Mouse (Mus musculus) monocyte, adult 2 months (primary cell): ENCODE results near the gene Lztfl1.
"Not testable (repeated sequence)": the region's sequence is repeated elsewhere in the genome, so short reads cannot be mapped to it uniquely, and the experiment has no call there.

Source experiments
- DNase-seq, 2 experiments: peaks; one replicate each; pipeline ENCODE4 v3.0.0; 2022; ENCODE audit warnings: low spot score in 2 of 2, low read depth in 1 of 2

Gene Lztfl1

DNA sequence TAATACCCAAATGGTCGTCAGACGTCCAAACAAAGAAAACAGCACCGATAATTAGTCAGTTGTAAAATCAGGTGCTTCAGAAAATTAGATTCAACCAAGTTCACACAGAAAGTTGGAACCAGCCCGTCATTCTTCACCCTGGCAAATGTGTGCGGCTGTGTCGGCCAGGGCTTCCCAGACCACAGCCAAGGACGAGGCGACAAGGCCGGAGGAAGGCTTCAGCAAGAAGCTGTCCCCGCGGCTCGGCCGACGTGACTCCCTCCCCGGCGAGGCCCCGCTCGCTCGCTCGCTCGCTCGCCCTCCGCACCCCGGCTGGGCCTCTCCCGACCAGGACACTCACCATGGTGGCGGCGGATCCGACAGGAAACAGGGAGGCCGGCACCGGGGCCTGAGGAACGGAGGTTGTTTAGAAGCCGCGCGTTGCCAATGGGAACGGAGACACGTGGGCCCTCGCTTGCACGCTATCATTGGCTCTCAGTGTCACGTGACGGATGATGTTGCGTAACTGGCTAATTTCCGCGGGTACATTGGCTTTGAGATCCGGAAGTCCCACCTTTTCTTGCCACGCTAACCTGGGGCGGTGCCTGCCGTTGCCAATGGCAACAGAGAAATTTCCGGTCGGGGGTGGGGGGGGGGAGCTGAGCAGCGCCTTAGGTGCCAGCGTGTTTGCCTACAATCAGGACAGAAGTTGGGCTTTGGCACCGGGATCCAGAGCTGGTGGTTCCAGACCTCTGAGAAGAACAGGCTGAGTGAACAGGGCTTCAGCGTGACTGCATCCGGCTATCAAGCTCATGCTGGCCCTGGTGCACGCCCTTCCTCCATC is at the start of gene Lztfl1:
TSS of gene Lztfl1 (minus strand) at position 512 of the 823 bp plus-strand sequence.
- peak; percentile 83 to 91 for DNase-seq

GRCm38 (mm10) chr9:123766996-123767395 is 49.5 kb upstream of the Lztfl1 start:
- no peak for DNase-seq

DNA sequence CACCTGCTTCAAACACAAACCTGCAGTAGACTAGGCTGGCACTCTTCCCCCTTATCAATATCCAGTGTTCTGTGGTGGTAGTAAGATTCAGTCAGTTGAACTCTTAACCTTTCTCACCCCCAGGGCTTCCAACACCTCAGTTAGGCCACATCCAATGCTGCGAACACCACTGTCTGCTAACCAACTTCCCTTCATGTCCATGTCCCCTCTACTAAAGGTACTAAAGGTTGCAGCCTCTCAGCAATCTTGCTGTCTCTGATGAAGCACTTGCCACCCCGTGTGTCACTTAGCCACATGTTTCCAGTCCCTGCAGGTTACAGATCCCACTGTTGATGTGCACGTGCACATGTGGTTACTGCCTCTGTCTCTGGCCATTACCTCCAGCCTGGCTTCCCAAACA is 46.3 kb upstream of the Lztfl1 start:
- no peak for DNase-seq

DNA sequence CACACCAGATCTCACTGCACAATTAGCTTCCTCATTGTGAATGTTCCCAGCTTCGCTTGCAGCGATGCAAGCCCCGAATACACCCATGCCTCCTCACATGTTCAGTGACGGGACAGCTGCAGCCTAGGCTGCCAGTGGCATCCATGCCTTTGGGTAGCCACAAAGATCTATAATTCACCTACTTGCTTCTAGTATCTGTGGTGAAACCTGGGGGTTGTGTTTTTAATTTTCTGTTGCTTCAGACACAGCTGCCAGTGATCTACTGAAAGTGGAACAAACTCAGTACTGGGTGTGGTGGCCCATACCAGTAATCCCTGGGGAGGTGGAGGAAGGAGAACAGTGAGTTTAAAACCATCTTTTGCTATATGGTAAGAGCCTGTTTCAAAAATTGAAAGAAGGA is 45.4 kb upstream of the Lztfl1 start:
- peak in 1 of 2 experiments; percentile 14 for DNase-seq

DNA sequence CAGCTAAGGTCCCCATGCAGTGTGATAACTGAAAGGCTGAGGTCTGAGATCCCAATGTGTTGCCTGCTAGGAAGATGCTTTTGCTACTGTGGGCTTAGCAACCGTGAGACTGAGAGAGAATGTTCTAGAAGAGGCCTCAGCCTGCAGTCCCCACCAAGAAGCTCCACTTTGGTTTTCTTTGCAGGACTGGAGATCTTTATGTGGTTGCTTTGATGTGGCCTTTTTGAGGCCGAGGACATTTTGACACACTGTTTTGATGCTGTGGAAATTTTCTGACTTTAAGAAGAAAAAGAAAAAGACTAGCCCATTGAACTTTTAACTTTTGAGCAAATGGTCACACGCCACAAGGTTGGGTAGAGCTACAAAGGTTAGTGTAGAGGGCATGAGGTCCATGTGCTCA is 43.3 kb upstream of the Lztfl1 start:
- no peak for DNase-seq

DNA sequence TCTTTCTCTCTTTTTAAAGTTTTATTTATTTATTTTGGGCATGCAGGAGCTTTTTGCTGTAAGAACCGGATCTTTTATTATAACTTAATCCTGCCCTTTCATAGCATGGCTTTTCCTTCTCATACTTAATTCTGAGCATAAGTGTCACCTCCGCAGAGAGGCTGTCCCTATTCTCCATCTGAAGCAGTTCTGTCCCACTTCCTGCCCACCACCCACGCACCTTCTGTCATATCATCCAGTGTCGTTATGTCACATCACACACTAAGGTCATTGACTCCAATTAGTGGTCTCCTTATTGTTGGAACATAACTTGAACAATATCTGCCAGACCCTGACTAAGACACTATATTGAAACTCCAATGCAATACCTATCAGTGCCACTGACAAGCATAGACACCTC is 41.1 kb upstream of the Lztfl1 start:
- DNase-seq, result no peak

- DNase-seq, result no peak
Observed at GRCm38 (mm10) chr9:123758156-123758555, 40.7 kb upstream of the Lztfl1 start.

DNA sequence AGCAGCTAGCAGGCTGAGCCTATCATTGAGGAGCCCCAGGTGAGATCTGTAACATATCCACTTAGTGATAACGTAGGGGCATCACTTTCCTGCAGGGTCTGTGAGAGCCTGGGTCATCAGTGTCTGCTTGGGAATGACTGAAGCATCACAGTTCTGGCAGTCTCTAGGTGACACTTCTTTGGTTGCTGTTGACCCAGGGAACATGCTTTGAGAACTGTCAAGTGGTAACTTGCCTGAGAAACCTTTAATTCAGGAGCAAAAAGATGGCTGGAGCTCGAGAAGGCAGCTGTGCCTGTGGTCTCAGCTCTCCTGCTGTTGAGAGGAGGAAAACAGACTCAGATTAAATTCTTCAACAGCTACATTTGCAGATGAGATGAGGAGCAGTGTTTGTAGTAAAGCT is 39.8 kb upstream of the Lztfl1 start:
- DNase-seq, result no peak

GRCm38 (mm10) chr9:123756752-123757151 is 39.3 kb upstream of the Lztfl1 start:
- no peak for DNase-seq

DNA sequence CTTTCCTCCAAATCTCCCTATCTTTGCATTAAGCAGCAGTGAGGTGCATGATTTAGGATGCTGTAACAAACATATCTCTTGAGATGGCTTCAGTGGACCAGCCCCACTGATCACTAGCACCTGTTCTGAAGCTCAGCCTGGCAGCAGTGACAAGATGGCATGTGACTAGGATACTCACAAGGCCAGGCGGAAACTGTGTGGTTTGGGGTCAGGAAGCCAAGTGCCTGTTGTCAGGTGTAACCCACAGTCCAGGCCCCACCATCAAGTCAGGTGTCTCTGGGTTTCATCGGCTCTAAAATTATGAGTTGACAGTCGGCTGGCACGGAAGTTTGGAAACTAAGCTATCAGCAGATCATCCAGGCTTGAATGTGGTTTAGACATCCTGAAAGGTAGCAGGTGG is 36.8 kb upstream of the Lztfl1 start:
- peak in 1 of 2 experiments; percentile 19 for DNase-seq

- DNase-seq, result not testable (repeated sequence)
Observed at GRCm38 (mm10) chr9:123749687-123750086, 32.2 kb upstream of the Lztfl1 start.

- DNase-seq, result no peak
Observed at GRCm38 (mm10) chr9:123740799-123741198, 23.3 kb upstream of the Lztfl1 start.

GRCm38 (mm10) chr9:123734133-123734532 is 16.6 kb upstream of the Lztfl1 start:
- no peak for DNase-seq

GRCm38 (mm10) chr9:123731271-123731670 is 13.8 kb upstream of the Lztfl1 start:
- no peak for DNase-seq

DNA sequence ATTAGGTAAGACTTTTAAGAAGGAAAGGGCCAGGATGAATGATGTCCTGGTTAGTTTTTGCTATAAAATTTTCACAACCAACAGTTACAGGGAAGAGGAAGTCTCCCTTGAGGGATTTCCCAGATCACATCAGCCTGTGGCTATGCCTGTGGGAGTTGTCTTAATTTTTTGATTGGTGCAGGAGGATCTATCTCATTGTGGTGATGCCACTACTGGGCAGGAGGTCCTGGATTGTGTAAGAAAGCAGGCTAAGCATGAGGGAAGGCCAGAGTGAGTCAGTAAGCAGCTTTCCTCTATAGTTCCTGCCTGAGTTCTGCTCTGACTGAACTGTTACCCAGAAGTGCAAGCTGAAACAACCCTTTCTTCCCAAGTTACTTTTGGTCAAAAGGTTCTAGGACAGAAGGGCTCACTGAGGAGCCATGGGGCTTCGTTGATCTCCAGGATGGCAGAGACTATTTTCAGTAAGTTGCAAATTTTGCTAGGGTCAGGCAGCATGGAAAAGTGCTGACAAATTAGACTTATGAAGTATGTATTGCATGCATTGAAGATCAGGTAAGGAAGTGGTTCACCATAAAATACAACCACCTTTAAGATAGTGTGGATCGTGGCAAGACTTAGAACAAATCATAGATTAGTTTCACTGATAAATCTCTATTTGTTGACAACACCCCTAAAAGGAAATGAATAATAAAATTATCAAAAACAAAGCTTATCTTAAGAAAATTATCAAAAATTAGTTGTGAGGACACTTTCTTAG is 5.4 kb upstream of the Lztfl1 start:
- DNase-seq, result peak in 1 of 2 experiments; percentile 19

GRCm38 (mm10) chr9:123716301-123716700 is 1.2 kb downstream of the Lztfl1 start:
- no peak for DNase-seq

- DNase-seq, result no peak
Observed at GRCm38 (mm10) chr9:123713111-123713510, 4.4 kb downstream of the Lztfl1 start.

DNA sequence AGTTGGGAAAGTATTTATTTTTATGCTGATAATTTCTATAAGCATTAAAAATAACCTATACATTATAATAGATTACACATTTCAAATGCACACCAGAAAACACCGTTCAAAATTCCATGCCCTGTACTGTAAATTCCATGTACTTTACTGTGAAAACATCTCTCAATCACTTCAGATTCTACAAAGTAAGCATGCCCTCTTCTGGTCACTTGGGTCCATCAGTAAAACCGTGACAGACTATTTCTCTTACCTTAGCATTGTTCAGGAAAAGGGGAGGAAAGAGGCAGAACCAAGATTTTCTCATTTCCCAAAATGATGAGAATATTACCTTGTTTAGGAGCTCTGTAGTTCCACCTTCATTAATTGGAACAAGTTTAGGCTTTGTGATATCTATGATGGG is 8.3 kb downstream of the Lztfl1 start:
- no peak for DNase-seq

DNA sequence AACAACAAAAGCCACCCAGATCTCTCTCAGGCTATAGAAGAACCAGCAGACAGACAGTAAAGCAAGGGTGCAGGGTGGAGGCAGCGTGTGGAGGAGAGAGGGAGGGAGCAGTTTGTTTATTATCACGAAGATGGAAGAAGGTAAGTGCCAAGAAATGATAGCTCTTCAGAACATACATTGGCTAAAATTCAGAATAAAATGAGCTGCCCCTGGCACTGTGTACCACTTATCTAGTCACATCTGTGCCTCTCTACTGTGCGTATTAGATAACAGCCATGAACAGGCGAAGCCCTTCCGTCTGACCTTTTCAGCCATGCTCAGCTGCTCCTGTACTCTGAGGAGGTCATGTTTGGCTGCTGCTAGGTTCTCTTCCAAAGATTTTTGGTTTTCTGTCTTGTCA is 15.7 kb downstream of the Lztfl1 start:
- no peak for DNase-seq

GRCm38 (mm10) chr9:123695634-123696302 is 21.7 kb downstream of the Lztfl1 start:
- DNase-seq, result no peak

DNA sequence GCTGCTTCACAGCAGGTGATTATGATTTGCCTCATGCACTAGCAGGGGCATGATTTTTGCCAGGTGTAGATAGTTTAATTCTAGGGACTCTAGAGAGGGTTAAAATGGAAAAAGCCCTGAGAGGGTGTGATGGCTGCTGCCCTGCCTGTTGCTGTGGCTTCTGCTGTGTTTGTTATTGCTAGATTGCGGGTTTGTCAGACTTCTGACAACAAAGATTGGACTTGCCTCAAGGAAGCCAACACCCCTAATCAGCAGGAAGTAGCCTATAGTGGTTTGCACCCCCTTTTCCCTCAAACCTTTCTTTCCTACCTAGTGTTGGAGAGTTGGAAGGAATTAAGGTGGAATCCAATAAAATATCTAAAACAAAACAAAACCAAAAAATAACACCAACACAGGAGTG is 29.3 kb downstream of the Lztfl1 start:
- no peak for DNase-seq

DNA sequence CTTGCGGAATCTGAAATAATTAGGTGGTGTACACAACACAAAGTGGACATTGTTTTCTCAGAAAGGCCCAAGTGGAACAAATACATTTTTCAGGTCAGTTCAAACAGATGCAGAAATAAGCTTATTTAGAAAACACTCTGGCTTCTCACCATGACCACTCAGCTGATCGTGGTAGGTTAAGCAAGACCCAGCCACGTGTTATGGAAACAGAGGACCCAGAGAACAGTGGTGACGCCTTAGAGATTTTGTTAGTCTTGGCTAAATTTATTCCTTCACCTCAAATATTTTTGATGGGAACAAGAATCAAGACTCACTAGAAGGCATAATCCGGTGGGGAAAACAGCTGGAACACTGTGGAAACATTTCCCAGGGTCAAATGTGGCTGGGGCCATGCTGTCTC is 31.3 kb downstream of the Lztfl1 start:
- DNase-seq, result no peak
